Mouse (Mus musculus) heart, adult 11 months (tissue): Measurements from ENCODE around the gene Gbp6.
"Not testable (repeated sequence)": the region's sequence is repeated elsewhere in the genome, so short reads cannot be mapped to it uniquely, and the experiment has no call there.

Experiments used
- DNase-seq: peaks from one replicate; pipeline ENCODE4 v3.0.0; 2022

Gene Gbp6

DNA sequence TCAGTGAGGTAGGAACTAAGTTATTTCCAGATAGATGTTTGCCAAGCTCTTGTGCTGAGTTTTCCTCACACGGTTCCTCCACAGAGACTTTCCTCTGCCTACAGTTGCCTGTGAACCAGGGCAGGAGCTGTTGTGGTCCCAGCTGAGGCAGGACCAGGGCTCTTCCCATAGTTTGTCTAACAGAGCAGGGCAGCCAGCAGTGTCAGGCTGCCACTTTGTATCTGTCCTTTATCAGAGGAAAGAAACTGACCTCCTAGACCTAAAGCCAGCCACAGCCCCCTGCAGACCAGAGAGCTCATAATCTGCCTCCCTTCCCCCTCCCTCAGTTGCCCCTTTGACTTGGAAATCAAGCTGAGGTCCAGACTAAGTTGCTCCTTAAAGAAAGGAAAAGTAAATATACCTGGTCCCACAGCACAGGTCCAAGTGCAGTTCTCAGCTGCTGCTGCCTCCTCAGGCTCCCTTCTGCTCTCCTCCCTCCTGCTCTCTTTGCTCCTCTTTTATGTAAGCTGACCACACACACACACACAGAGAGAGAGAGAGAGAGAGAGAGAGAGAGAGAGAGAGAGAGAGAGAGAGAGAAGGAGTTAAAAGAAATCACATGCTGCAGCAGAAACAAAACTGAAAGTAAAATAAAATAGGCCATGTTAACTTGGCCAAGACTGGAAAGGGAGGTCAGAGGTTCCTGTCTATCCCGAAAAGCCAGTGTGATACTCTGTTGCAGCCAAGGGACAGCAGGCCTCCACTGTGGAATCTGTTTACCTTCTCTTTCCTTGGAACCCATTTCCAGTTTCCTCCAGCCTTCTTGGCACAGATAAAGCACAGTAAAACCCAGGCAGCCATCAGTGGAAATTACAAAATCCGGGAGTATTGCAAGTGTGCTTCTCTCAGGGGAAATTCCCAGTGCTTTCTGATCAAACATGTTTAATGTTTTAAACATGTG lies at the start of gene Gbp6, which contains the start of gene Gm43302:
Gene Gbp6 (minus strand): TSS at position 473 of the 940 bp plus-strand sequence.
Gene Gm43302 (minus strand): TSS at position 470 of the 940 bp plus-strand sequence.
- DNase-seq: peak; percentile 98

DNA sequence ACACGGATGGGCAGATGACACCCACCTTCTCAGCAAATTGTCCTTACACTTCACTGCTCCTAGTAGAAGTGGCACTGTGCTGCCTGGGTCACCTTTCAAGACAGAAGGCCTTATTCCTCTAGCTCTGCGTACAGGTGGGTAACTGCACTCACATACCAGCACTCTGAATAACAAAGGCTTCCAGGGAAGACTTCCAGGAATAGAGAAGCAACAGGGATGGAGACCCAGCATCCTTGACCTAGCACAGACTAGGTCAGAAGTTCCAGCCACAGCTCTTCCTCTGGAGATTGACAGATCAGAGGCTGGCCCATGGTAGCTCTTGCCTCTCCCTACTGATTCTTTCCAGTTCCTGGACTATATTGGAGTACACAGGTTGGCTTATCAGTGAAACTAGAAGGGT lies 47.8 kb upstream of the Gbp6 start:
- DNase-seq: no peak

DNA sequence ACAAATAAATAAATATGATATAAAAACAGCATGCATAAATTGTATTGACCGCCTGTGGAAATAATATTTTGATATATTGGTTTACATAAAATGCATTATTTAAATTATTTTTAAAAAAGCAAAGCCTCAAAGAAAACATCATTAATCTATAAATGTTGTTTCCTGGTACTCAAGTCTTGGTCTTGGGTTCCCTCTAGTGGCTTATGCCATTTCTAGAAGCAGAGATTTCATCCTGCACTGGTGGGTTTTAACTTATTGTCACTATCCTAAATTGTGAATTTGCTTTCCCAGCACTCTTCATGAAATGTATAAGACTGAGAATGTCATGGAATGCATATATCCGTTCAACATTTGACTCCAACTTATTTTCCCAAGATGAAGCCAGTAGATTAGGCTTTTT lies 29.0 kb upstream of the Gbp6 start:
- DNase-seq: no peak

DNA sequence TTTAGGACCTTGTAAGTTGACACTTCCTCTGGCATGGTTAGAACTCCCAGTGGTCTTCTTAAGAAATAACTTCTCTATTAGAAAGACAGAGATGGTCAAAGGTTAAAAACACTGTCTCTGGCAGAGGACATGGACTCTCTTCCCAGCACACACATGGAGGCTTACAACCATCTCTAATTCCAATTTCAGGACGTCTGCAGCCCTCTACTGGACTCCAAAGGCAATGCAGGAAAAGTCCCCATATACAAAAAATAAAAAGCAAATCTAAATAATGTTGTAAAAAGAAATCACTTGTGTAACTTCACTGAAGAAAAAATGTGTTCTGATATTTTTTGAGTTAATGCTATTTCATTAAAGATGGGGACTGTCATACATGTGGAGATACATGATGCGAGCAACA lies 17.4 kb upstream of the Gbp6 start:
- DNase-seq: no peak

DNA sequence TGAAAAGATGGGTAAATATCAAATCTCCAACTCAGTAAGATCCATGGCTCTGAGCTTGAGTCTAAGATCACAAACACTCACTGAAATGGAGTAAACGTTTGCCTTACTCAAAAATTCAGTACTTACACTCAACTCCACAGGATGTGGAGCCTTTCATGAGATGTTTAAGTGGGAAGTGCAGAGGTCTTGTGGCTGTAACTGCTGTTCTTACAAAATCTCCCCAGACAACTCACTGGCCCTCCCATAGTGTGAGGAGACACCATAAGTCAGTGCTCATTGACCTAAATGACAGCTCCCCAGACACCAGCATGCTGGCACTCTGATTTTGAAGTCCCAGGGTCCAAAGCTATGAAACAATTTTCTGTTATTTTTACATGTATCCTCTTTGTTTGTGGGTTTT lies 15.7 kb upstream of the Gbp6 start:
- not testable (repeated sequence) for DNase-seq

DNA sequence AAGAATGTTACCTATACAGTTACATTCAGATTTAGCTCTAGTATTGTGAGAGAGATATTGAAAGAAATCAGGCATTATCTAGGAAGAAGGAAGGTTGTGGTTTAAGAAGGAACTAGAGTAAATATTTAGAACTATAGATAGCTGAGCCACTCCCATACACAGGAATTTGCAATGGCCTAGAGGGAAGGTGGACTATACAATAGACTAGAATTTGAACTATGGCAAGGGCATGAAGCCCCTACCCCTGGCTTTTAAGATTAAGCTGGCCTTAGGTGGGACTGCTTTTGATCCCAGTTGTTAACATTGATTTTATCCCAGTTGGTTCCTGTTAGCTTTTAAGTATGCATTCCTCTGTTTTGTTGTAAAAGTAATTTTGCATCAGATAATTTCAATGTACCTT lies 13.4 kb upstream of the Gbp6 start:
- not testable (repeated sequence) for DNase-seq

DNA sequence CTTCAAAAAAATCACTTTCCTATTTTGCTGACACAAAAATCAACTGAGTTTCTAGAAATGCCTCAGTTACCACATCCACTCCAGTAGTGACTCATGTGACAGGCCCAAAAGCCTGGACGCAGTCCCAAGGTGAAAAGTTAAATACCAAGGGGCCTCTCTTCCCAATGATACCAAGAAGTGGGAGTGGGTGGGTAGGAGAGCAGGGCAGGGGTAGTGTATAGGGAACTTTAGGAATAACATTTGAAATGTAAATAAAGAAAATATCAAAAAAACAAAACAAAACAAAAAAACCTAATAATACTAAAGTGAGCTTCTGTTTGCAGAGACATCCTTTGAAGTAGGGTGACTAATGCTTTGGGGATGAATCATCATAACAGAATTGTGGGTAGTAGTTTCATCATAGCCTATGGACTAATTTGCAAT lies 12.7 kb upstream of the Gbp6 start:
- no peak for DNase-seq

DNA sequence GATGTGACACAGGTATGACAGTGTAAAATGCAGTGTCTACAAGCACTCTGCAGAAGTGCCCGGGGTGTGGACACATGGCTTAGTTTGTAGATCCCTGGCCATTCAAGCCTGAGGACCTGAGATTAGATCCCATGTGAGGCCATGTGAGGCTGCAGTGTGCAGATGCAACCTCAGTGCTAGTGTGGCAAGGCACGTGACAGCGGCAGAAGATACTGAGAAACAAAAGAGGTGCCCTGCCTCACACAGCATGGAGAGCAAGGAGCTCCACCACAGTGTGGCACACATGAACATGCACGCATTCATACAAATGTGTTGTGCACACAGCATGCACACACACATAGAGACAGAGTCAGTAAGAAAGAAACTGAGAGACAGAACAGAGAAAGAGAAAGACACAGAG lies 12.2 kb upstream of the Gbp6 start:
- DNase-seq: peak; percentile 80

DNA sequence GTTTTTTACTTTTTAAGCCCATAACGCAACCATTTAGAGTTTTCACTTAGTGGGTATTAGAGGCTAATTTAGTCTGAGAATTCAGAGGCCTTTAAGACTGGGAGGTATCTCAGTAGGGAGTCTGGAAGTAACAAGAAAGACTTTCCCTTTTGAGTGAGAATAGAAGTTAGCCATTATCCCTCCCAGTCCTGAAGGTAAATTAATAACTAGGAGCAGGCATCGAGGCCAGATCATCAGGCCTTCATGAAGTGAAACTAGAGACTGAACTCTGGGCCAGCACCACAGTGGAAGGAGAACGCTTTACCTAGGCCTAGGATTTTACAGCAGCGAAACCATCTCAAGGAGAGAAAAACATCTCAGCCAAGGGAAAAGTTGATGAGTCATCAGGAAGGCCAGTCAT lies 8.5 kb upstream of the Gbp6 start:
- no peak for DNase-seq

DNA sequence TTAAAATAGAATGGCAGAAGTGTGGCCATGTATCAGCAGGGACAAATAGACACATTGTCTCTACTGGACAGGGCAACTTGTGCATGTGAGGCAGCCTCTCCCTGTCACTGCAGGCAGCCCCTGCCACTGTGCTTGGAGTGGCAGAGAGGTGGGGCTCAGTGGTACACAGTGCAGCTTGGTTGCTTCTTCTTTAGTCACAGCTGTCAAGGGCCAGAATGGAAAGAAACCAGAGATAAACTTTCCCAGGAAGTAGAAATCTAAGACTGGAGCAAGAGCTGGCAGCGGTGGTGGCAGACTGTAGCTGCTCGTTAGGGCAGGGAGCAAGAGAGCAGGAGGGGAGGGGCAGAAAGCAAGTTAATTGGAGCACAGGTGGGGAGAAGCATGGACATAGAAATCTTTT lies 8.0 kb upstream of the Gbp6 start:
- DNase-seq: peak; percentile 95

DNA sequence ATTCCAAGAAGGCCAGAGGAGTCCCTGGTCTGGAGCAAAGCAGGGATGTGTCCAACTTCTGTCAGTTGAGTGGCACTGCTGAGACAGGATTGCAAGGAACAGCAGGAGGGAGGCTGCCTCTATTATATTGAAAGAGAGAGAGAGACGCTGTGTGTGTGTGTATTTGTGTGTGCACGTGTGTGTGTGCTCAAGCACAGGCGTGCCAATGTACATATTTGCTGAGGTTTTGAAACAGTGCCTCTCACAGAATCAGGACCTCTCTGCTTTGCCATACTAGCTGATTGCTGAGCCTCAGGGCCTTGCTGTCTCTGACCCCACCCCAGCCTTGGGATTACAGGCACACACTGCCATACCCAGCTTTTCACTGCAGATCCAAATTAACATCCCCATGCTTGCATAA lies 2.2 kb upstream of the Gbp6 start:
- no peak for DNase-seq

DNA sequence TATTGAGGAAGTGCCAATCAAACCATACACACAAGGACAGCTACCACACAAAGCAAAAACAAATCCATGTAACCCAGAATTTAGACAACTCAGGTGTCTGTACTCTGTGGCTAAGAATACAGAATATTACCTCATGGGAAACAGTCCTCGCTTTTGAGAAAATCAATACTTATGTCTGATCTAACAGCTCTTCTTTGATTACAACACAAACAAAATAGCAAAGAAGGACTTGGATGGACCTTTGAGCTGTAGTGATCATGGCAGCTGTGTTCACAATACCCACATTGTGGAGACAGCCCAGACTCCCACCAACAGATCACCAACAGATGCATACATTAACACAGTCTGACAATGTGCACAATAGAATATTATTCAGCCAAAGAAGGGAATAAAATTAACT lies 1.0 kb downstream of the Gbp6 start:
- DNase-seq: peak; percentile 49

DNA sequence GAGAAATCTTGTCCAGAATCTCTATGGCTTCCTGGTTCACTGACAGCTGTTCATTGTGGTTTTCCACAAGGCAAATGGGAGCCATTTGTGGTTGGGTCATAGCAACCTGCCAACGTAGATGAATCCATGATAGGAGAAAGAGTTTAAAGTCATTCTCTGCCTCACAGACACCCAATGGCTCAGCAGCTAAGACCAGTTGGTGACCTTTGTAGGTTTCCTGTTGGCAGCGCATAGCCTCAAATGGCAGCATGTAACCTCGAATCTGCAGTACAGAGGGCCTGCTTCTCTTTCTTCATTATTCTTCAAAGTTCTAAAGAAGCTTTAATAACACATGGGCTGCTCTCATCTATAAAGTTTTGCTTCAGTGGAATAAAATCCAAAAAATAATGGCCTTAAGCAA lies 2.6 kb downstream of the Gbp6 start:
- DNase-seq: not testable (repeated sequence)

DNA sequence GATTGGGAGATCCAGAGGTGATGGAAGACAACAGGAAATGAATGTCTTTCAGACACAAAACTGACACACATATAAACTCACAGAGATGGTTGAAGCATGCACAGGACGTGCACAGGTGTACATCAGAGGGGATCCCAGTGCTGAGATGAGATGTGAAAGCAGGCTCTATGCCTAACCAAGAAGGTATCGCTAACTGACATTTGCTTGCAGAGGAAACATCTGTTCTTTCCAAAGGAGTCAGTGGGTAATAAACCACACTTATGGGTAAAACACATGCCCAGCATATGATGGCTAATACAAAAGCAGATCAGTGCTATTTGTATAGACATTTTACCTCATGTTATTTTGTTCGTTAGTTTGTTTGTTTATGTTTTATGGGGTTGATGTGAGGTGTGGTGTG lies 32.8 kb downstream of the Gbp6 start:
- not testable (repeated sequence) for DNase-seq

DNA sequence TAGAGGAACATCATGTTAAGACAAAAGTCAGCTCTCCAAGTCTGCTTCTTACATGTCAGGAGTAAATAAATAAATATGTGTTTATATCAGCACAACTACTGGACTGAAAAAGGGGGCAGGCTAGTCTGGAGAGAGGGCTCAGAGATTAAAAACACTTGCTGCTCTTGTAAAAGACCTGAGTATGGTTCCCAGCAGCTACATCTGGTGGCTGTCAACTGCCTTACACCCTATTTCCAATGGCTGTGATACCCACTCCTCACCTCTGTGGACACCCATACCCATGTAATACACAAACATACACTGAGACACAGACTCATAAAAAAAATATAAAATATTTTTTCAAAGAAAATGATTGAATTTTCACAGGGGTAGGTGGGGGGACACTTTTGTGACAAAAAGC lies 41.0 kb downstream of the Gbp6 start:
- no peak for DNase-seq

DNA sequence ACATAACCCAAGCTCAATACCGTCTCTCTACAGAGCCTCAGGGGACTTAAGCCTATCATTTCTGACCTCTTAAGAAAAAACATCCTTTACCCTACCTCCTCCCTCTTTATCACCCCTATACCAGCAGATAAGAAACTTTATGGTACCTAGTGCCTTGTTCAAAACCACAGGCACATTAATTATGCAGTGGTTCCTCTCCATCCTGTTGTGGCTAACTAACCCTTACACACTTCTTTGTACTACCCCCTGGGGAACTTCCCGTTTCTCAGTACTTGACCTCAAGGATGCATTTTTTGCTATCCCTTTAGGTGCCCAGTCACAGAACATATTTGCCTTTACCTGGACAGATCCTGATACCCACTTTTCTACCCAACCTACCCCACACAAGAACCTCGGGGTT lies 48.8 kb downstream of the Gbp6 start:
- not testable (repeated sequence) for DNase-seq

DNA sequence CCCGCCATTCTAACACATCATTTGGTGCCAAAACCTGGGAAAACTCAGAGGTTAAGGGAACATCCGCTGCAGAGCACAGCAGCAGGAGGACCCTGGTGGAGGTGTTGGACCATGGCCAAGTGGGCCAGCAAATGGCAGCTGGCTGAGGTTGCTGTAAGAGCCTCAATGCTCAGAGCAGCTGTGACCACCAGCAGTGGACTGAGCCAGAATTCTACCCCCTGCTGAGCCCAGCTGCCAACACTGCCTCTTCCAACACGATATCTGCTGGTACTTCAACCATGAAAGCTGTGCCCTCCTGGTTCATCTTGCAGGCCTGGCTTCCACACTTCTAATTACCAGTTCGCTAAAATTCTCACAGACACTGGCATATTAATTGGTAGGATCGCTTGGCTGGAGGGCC lies 52.5 kb downstream of the Gbp6 start:
- not testable (repeated sequence) for DNase-seq

DNA sequence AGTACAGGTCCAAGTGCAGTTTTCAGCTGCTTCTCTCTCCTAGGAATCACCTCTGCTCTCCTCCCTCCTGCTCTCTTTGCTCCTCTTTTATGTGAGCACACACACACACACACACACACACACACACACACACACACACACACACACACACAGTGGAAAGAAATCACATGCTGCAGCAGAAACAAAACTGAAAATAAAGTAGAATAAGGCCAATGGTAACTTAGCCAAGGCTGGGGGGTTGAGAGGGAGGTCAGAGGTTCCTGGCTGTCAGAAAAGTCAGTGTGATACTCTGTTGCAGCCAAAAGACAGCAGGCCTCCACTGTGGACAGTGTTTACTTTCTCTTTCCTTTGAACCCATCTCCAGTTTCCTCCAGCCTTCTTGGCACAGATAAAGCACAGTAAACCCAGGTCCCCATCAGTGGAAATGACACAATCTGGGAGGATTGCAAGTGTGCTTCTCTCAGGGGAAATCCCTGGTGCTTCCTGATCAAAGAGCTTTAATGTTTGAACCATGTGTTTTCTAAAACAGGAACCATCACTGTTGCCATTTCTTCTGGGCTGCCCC lies 53.9 kb downstream of the Gbp6 start, which contains the start of gene Gbp10:
Gene Gbp10 (minus strand): TSS at position 51 of the 565 bp plus-strand sequence.
- DNase-seq: peak; percentile 96

DNA sequence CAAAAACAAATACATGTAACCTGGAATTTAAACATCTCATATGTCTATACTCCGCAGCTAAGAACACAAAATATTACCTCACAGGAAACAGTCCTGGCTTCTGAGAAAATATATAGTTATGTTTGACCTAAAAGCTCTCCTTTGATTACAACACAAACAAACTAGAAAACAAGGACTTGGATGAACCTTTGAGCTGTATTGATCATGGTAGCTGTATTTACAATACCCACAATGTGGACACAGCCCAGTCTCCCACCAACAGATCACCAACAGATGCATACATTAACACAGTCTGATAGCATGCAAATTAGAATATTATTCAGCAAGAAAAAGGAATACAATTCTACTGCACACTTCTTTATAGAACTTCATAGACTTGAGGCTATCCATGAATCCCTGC lies 55.1 kb downstream of the Gbp6 start:
- DNase-seq: not testable (repeated sequence)

DNA sequence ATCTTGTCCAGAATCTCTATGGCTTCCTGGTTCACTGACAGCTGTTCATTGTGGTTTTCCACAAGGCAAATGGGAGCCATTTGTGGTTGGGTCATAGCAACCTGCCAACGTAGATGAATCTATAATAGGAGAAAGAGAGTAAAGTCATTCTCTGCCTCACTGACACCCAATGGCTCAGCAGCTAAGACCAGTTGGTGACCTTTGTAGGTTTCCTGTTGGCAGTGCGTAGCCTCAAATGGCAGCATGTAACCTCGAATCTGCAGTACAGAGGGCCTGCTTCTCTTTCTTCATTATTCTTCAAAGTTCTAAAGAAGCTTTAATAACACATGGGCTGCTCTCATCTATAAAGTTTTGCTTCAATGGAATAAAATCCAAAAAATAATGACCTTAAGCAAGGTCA lies 57.5 kb downstream of the Gbp6 start:
- not testable (repeated sequence) for DNase-seq
